Mouse (Mus musculus) heart, adult 2 months (tissue): ENCODE data around the gene Zfp523.

Experiments
- CTCF ChIP-seq: fragments of 200-600 bp; IDR thresholded peaks from 2 replicates; pipeline ENCODE4 v1.8.1; 2022; ENCODE audit warnings: antibody characterized with exemption, mild to moderate bottlenecking, moderate library complexity
- POLR2A ChIP-seq: fragments of 200-500 bp; IDR thresholded peaks from 2 replicates; pipeline ENCODE4 v1.6.1; 2011; ENCODE audit warnings: mild to moderate bottlenecking, low read depth, low read length, control low read depth; ENCODE audit not compliant: insufficient read depth

DNA sequence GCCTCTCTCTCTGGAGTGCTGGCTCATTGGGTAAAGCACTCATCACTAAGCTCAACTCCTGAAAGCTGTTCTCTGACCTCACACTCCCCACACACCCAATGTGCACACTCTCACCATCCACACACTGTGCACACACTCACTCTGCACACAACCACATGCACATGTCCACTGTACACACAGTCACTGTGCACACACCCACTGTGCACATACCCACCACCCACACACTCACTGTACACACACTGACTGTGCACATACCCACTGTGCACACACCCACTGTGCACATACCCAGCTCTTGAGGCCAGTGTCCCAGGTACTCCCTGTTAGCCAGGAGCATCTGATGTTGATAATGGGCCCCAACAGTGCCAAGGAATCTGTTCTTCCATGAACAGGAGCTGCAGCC, 45.8 kb upstream of the Zfp523 start:
- TF ChIP-seq POLR2A, result no peak
- no peak for TF ChIP-seq CTCF
